Mouse (Mus musculus): Measurements from ENCODE around the gene Aif1.

DNA sequence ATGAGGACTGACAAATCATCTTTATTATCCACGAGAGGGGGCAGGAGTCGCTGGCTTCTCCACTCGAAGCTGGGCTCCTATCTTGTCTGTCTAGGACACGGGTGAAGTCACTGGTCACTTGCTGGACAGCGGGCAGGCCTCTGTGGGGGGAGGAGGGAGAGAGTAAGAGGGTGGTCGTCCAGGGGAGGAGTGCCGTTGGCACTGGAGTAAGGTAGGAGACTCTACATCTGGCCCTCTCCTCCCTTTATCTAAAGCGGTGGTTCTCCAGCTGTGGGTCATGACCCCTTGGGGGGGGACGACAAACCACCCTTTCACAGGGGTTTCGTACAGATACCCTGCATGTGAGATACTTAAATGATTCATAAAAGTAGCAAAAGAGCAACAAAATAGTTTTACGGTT is 46.9 kb downstream of the Aif1 start:
- TF ChIP-seq CTCF (IDR thresholded peaks at IDR 0.05; ENCODE audit: low read depth, low read length) = no peak
- TF ChIP-seq GATA1 (IDR thresholded peaks at IDR 0.05; ENCODE audit: borderline replicate concordance, low read length) = no peak
- TF ChIP-seq TAL1 (conservative IDR thresholded peaks at IDR 0.05; ENCODE audit: low read depth, low read length) = no peak
- TF ChIP-seq GATA2 (IDR thresholded peaks at IDR 0.05; ENCODE audit: borderline replicate concordance, low read depth, low read length) = no peak
- TF ChIP-seq POLR2AphosphoS5 (IDR thresholded peaks at IDR 0.05; ENCODE audit: insufficient replicate concordance, low read depth, low read length) = no peak

Data from G1E (cell line).